Mouse (Mus musculus) limb, embryonic 12.5 days (tissue): ENCODE results near the gene Cd52. TPM values are rescaled to one million over a fixed set of nuclear protein-coding genes. Genes with fewer than 3 reads are reported as not detected.

Experiments used
- ATAC-seq: fragments of 200-750 bp; cut with Nextera tagmentation; 2 replicates; pipeline ENCODE4 v1.8.0; 2017; ENCODE audit warnings: low read depth, moderate TSS enrichment; ENCODE audit not compliant: insufficient number of reproducible peaks, insufficient read depth, low FRiP score, low TSS enrichment
- H3K27ac ChIP-seq: fragments of 300-500 bp; sonication (generic); 2 replicates; pipeline ENCODE4 v1.5.1; 2016; ENCODE audit warnings: mild to moderate bottlenecking, moderate library complexity
- H3K27me3 ChIP-seq: fragments of 300-500 bp; sonication (generic); 2 replicates; pipeline ENCODE4 v1.6.1; 2016; ENCODE audit warnings: mild to moderate bottlenecking, moderate library complexity
- H3K36me3 ChIP-seq: fragments of 300-500 bp; sonication (generic); 2 replicates; pipeline ENCODE4 v1.6.1; 2016; ENCODE audit warnings: mild to moderate bottlenecking, moderate library complexity
- H3K4me1 ChIP-seq: fragments of 300-500 bp; sonication (generic); replicated peaks from 2 replicates; pipeline ENCODE4 v1.6.1; 2016
- H3K4me2 ChIP-seq: fragments of 300-500 bp; sonication (generic); 2 replicates; pipeline ENCODE4 v1.6.1; 2016; ENCODE audit warnings: mild to moderate bottlenecking, moderate library complexity
- H3K4me3 ChIP-seq: fragments of 300-500 bp; sonication (generic); replicated peaks from 2 replicates; pipeline ENCODE4 v1.5.1; 2016; ENCODE audit warnings: mild to moderate bottlenecking
- H3K9ac ChIP-seq: fragments of 300-500 bp; sonication (generic); replicated peaks from 2 replicates; pipeline ENCODE4 v1.6.1; 2016; ENCODE audit warnings: mild to moderate bottlenecking, moderate library complexity
- H3K9me3 ChIP-seq: fragments of 300-500 bp; sonication (generic); 2 replicates; pipeline ENCODE4 v1.6.1; 2016; ENCODE audit warnings: mild to moderate bottlenecking, moderate library complexity
- WGBS: fragments of 180-500 bp; shearing (Covaris S2); methylation state at CpG from one replicate; pipeline ENCODE4 v1.1.7; 2016; 5-methylcytosine and 5-hydroxymethylcytosine counted together
- polyA plus RNA-seq: library from polyadenylated mRNA; unstranded; fragments of >200 nt; fragmentation: Nextera tagmentation; extraction: Ambion mirVana; gene quantifications from 2 replicates; pipeline ENCODE4 v1.2.1, GENCODE M21; 2016

The Cd52 gene
- polyA plus RNA-seq, 1 experiment from 2014 or later: 7.9 TPM

- WGBS: 66% methylated on average over 8 of the region's 8 CpGs
- Histone ChIP-seq H3K4me3 (no peak overlapping the region), H3K4me1 (peaks cover 4% of the 10 kb centered on the region), H3K27me3 (peaks cover 73% of the 10 kb centered on the region), H3K9ac (no peak overlapping the region), H3K27ac (no peak overlapping the region), H3K36me3 (no peaks in the 10 kb centered on the region), H3K9me3 (no peaks in the 10 kb centered on the region), H3K4me2 (no peak overlapping the region)
- ATAC-seq: no peak
These were observed 32.3 kb downstream of the Cd52 start for GRCm38 (mm10) chr4:134062561-134062960.

GRCm38 (mm10) chr4:134061944-134062446, 32.9 kb downstream of the Cd52 start:
- 0 out of 2 replicates have a peak, but pooled peaks have one; percentile 22 for ATAC-seq
- Histone ChIP-seq H3K27me3 (peaks cover 68% of the 10 kb centered on the region), H3K4me2 (no peak overlapping the region), H3K9me3 (no peaks in the 10 kb centered on the region), H3K9ac (no peak overlapping the region), H3K36me3 (no peaks in the 10 kb centered on the region), H3K4me1 (peaks cover 4% of the 10 kb centered on the region), H3K4me3 (no peak overlapping the region), H3K27ac (no peak overlapping the region)
- 36% methylated on average over 8 of the region's 8 CpGs for WGBS

GRCm38 (mm10) chr4:134061166-134061830, 33.6 kb downstream of the Cd52 start:
- WGBS: 55% methylated on average over 18 of the region's 18 CpGs
- H3K4me3 ChIP-seq: no peak overlapping the region
- peaks cover 4% of the 10 kb centered on the region for H3K4me1 ChIP-seq
- no peak for ATAC-seq
- peaks cover 61% of the 10 kb centered on the region for H3K27me3 ChIP-seq
- H3K36me3 ChIP-seq: no peaks in the 10 kb centered on the region
- H3K27ac ChIP-seq: no peak overlapping the region
- no peak overlapping the region for H3K4me2 ChIP-seq
- H3K9ac ChIP-seq: no peak overlapping the region
- no peaks in the 10 kb centered on the region for H3K9me3 ChIP-seq

- H3K27ac ChIP-seq: no peak within 1 kb of the TSS
- H3K9ac ChIP-seq: no peak within 1 kb of the TSS
- H3K4me3 ChIP-seq: no peak within 1 kb of the TSS
- no peaks in the 10 kb centered on the region for H3K9me3 ChIP-seq
- 0 out of 2 replicates have a peak within 1 kb of the TSS, but pooled peaks have one; percentile 13 for H3K4me2 ChIP-seq
- H3K36me3 ChIP-seq: no peaks in the 10 kb centered on the region
- 0 out of 2 replicates have a peak, but pooled peaks have one; percentile 20 for ATAC-seq
- peaks cover 51% of the 10 kb centered on the region for H3K27me3 ChIP-seq
- H3K4me1 ChIP-seq: peaks cover 1% of the 10 kb centered on the region
- WGBS: 37% methylated on average over 28 of the region's 28 CpGs
These were observed 34.6 kb downstream of the Cd52 start, which contains the start of gene Crybg2 for GRCm38 (mm10) chr4:134060135-134060865. Crybg2 (plus strand) TSS chr4:134060815.

GRCm38 (mm10) chr4:134058908-134059307, 36.0 kb downstream of the Cd52 start:
- H3K27me3 ChIP-seq: peaks cover 42% of the 10 kb centered on the region
- H3K36me3 ChIP-seq: no peaks in the 10 kb centered on the region
- H3K9me3 ChIP-seq: no peaks in the 10 kb centered on the region
- ATAC-seq: no peak
- H3K4me3 ChIP-seq: no peak overlapping the region
- WGBS: 80% methylated on average over 6 of the region's 6 CpGs
- no peaks in the 10 kb centered on the region; the same call in 1 of the 2 replicates for H3K4me1 ChIP-seq
- no peak overlapping the region for H3K27ac ChIP-seq
- no peak overlapping the region for H3K4me2 ChIP-seq
- no peak overlapping the region for H3K9ac ChIP-seq

GRCm38 (mm10) chr4:134058166-134058715, 36.6 kb downstream of the Cd52 start:
- H3K4me2 ChIP-seq: peak overlapping the region; percentile 13; the same call in 1 of the 2 replicates
- H3K4me3 ChIP-seq: no peak overlapping the region

GRCm38 (mm10) chr4:134053538-134053937, 41.3 kb downstream of the Cd52 start, which contains the start of gene Zfp683:
Zfp683 (plus strand) TSS chr4:134053838.
- Histone ChIP-seq H3K9me3 (no peaks in the 10 kb centered on the region), H3K27me3 (peaks cover under 1% of the 10 kb centered on the region; the same call in 1 of the 2 replicates), H3K36me3 (no peaks in the 10 kb centered on the region), H3K4me3 (no peak within 1 kb of the TSS), H3K27ac (no peak within 1 kb of the TSS), H3K9ac (no peak within 1 kb of the TSS), H3K4me1 (no peaks in the 10 kb centered on the region), H3K4me2 (no peak within 1 kb of the TSS)
- no peak for ATAC-seq
- 80% methylated on average over 3 of the region's 3 CpGs for WGBS

More at GRCm38 (mm10) chr4:134058166-134058715, 36.6 kb downstream of the Cd52 start:
- Histone ChIP-seq H3K27ac (no peak overlapping the region), H3K27me3 (peaks cover 42% of the 10 kb centered on the region), H3K9me3 (no peaks in the 10 kb centered on the region), H3K4me1 (no peaks in the 10 kb centered on the region; the same call in 1 of the 2 replicates), H3K36me3 (no peaks in the 10 kb centered on the region), H3K9ac (no peak overlapping the region)
- ATAC-seq: no peak
- WGBS: 24% methylated on average over 14 of the region's 14 CpGs

- no peak for ATAC-seq
- Histone ChIP-seq H3K27ac (no peak overlapping the region), H3K4me1 (no peaks in the 10 kb centered on the region), H3K27me3 (no peaks in the 10 kb centered on the region; the same call in 1 of the 2 replicates), H3K9me3 (no peaks in the 10 kb centered on the region), H3K4me3 (no peak overlapping the region), H3K36me3 (no peaks in the 10 kb centered on the region), H3K9ac (no peak overlapping the region), H3K4me2 (no peak overlapping the region)
- 36% methylated on average over 8 of the region's 8 CpGs for WGBS
These were observed 42.3 kb downstream of the Cd52 start for GRCm38 (mm10) chr4:134052560-134052959.

GRCm38 (mm10) chr4:134051912-134052311, 43.0 kb downstream of the Cd52 start:
- Histone ChIP-seq H3K9ac (no peak overlapping the region), H3K27ac (no peak overlapping the region), H3K36me3 (no peaks in the 10 kb centered on the region), H3K4me1 (no peaks in the 10 kb centered on the region), H3K4me3 (no peak overlapping the region), H3K4me2 (no peak overlapping the region), H3K9me3 (no peaks in the 10 kb centered on the region), H3K27me3 (no peaks in the 10 kb centered on the region)
- ATAC-seq: no peak
- 85% methylated on average over 5 of the region's 5 CpGs for WGBS

- Histone ChIP-seq H3K4me3 (no peak overlapping the region), H3K9me3 (no peaks in the 10 kb centered on the region), H3K4me1 (no peaks in the 10 kb centered on the region), H3K27ac (no peak overlapping the region), H3K9ac (no peak overlapping the region), H3K27me3 (no peaks in the 10 kb centered on the region), H3K4me2 (no peak overlapping the region), H3K36me3 (no peaks in the 10 kb centered on the region)
- ATAC-seq: no peak
- WGBS: 46% methylated on average over 5 of the region's 5 CpGs
These were observed 47.2 kb downstream of the Cd52 start for GRCm38 (mm10) chr4:134047648-134048047.

- H3K27ac ChIP-seq: no peak overlapping the region
- no peak for ATAC-seq
- no peaks in the 10 kb centered on the region for H3K9me3 ChIP-seq
- no peaks in the 10 kb centered on the region for H3K27me3 ChIP-seq
- 57% methylated on average over 2 of the region's 2 CpGs for WGBS
- H3K4me3 ChIP-seq: no peak overlapping the region
- H3K4me1 ChIP-seq: peaks cover 7% of the 10 kb centered on the region
- no peaks in the 10 kb centered on the region for H3K36me3 ChIP-seq
- H3K9ac ChIP-seq: no peak overlapping the region
- no peak overlapping the region for H3K4me2 ChIP-seq
These were observed 51.8 kb downstream of the Cd52 start for GRCm38 (mm10) chr4:134043041-134043440.
